Mouse (Mus musculus) bone marrow macrophage, adult 2 months (primary cell): ENCODE results near the gene Zswim3.

Experiments used
- CTCF ChIP-seq: IDR thresholded peaks from 2 replicates; pipeline ENCODE4 v1.5.1; 2012; ENCODE audit warnings: low read depth, mild to moderate bottlenecking, low read length, moderate library complexity
- POLR2A ChIP-seq: IDR thresholded peaks from 2 replicates; pipeline ENCODE4 v1.6.1; 2012; ENCODE audit warnings: mild to moderate bottlenecking, low read depth, low read length, borderline replicate concordance

DNA sequence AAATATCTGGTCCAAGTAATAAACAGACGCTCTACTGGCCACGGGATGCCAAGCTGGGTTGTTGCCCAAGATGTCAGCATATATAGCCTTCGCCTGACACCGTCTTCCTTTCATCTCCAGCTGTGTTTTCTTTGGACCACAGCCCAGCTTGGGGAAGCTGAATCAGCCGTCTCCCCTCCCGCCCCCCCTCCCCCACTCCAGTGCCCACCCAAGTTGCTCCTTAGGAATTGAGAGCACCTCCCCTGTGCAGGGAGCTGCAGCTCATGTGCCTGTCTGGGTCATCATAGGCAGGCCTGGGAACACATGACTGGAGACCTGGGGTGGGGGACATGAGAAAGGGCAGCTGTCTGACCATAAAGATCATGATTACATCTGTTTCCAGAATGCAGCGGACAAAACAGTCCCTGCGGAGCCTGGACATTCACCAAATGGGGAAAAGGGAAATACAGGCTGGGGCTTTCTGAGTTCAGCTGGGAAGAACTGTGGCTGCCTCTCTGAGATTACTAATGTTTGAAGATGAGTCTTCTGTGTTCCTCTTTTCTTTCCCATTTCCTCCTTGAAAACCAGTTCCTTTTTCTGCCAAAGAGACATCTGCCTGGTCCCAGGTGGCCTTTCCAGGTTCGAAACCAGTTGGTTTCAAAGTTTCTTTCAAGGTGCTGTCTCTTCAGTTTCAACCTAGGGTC lies 57.4 kb downstream of the Zswim3 start:
- TF ChIP-seq CTCF: no peak
- no peak for TF ChIP-seq POLR2A
